ENCODE assay signal across 25 mouse cellular contexts in the genomic region with DNA sequence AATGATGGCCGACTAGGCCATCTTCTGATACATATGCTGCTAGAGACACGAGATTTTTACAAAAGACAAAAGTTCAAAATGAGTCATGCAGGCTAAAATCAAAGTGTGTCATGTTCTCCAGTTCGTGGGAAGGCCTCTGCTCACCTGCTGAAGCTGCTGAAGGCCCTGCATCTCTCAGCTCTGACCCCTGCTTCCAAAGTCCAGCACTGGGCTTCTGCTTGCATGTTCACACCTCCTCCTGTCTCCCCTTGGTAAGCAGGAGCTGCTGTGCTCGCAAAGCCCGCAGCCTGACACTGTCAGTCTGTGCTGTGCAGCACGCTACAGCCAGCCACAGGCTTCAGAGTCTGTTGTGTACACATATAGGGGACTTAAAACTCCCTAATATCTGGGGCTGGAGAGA.
"Had no signal": no experiment of that assay in that cellular context is flagged by ENCODE, and none has a peak within 500 bp of the region (broad histone marks: within the 10 kb centered on the region; RNA-seq: fewer than 3 reads in every experiment).

No protein-coding gene starts in this region.

- ATAC-seq: inflammation-experienced regulatory T-cells, adult 6 months; intestine, embryonic 16.5 days; liver, embryonic 12.5 days had no signal

- H3K4me1 ChIP-seq: limb, embryonic 10.5 days; liver, embryonic 12.5 days; liver, embryonic 15.5 days; lung, embryonic 15.5 days; megakaryocyte, embryonic 14.5 days; neural tube, embryonic 12.5 days had no signal

- H3K27ac ChIP-seq: layer of hippocampus, adult 2 months; limb, embryonic 10.5 days; limb, embryonic 13.5 days; liver, embryonic 12.5 days; liver, embryonic 15.5 days; lung, embryonic 15.5 days; midbrain, embryonic 10.5 days; neural tube, embryonic 12.5 days; neural tube, embryonic 15.5 days; stomach, postnatal 0 days had no signal

- DNase-seq: layer of hippocampus, adult 9-11 months; liver; lung, adult 18-20 months; lung, postnatal 10 days; lung, postnatal 36 days; midbrain, embryonic 14.5 days; right cerebral cortex, adult 18-20 months; right cerebral cortex, postnatal 14 days; right cerebral cortex, postnatal 4 days; thymus, adult 2 months; thymus, postnatal 14 days; thymus, postnatal 4 days had no signal

- H3K36me3 ChIP-seq: limb, embryonic 10.5 days; limb, embryonic 13.5 days; liver, embryonic 12.5 days; liver, embryonic 15.5 days; lung, embryonic 15.5 days; midbrain, embryonic 10.5 days; neural tube, embryonic 12.5 days; neural tube, embryonic 15.5 days had no signal

- H3K4me3 ChIP-seq: layer of hippocampus, adult 2 months; limb, embryonic 10.5 days; limb, embryonic 13.5 days; liver, embryonic 12.5 days; liver, embryonic 15.5 days; lung, embryonic 15.5 days; megakaryocyte, embryonic 14.5 days; midbrain, embryonic 10.5 days; neural tube, embryonic 12.5 days; neural tube, embryonic 15.5 days had no signal

- H3K27me3 ChIP-seq: limb, embryonic 13.5 days; liver, embryonic 12.5 days; liver, embryonic 15.5 days; lung, embryonic 15.5 days; megakaryocyte, embryonic 14.5 days; neural tube, embryonic 12.5 days; neural tube, embryonic 15.5 days had no signal
